Mouse (Mus musculus) layer of hippocampus, adult 8-10 months (tissue): ENCODE data around the gene Mrps36. TPM values are rescaled to one million over a fixed set of nuclear protein-coding genes. Genes with fewer than 3 reads are reported as not detected.
"Not testable (repeated sequence)": the region's sequence is repeated elsewhere in the genome, so short reads cannot be mapped to it uniquely, and the experiment has no call there.

Experiments used
- DNase-seq, 2 experiments: peaks; one replicate each; pipeline ENCODE4 v3.0.0; 2022; ENCODE audit warnings: low spot score in 2 of 2
- total RNA-seq, 4 experiments: library from RNA; stranded (reverse); gene quantifications; 2 replicates each; pipeline ENCODE4 v1.2.4; 2022

The Mrps36 gene
- total RNA-seq: 10 to 100 TPM; 48.1 to 57.2 (median 53.7) TPM

GRCm38 (mm10) chr13:100744036-100744744 lies at the start of gene Mrps36:
Mrps36 (minus strand) TSS chr13:100744659.
- DNase-seq: peak; percentile 90

- DNase-seq: no peak
These were observed 44.6 kb upstream of the Mrps36 start for GRCm38 (mm10) chr13:100789083-100789482.

GRCm38 (mm10) chr13:100788057-100788456 lies 43.6 kb upstream of the Mrps36 start:
- DNase-seq: not testable (repeated sequence)

GRCm38 (mm10) chr13:100787316-100788010 lies 43.0 kb upstream of the Mrps36 start:
- no peak for DNase-seq

GRCm38 (mm10) chr13:100786414-100786867 lies 42.0 kb upstream of the Mrps36 start, which contains the start of gene Ccnb1:
Ccnb1 (minus strand) TSS chr13:100786570.
- DNase-seq: peak; percentile 72 to 81

- no peak for DNase-seq
These were observed 41.5 kb upstream of the Mrps36 start for GRCm38 (mm10) chr13:100785806-100786413.

GRCm38 (mm10) chr13:100777491-100777890 lies 33.0 kb upstream of the Mrps36 start:
- no peak for DNase-seq

GRCm38 (mm10) chr13:100776710-100777109 lies 32.3 kb upstream of the Mrps36 start:
- DNase-seq: no peak

GRCm38 (mm10) chr13:100776056-100776419 lies 31.6 kb upstream of the Mrps36 start:
- no peak for DNase-seq

- DNase-seq: peak; percentile 78
These were observed 31.0 kb upstream of the Mrps36 start, which contains the start of gene Cenph for GRCm38 (mm10) chr13:100775252-100776055. Cenph (minus strand) TSS chr13:100775899.

- no peak for DNase-seq
These were observed 30.2 kb upstream of the Mrps36 start for GRCm38 (mm10) chr13:100774704-100775103.

- no peak for DNase-seq
These were observed 10.9 kb upstream of the Mrps36 start for GRCm38 (mm10) chr13:100755329-100755728.

- no peak for DNase-seq
These were observed 9.7 kb upstream of the Mrps36 start for GRCm38 (mm10) chr13:100754186-100754585.

- DNase-seq: no peak
These were observed 8.6 kb upstream of the Mrps36 start for GRCm38 (mm10) chr13:100753011-100753410.

GRCm38 (mm10) chr13:100752529-100752928 lies 8.1 kb upstream of the Mrps36 start:
- DNase-seq: no peak

- DNase-seq: no peak
These were observed 6.9 kb upstream of the Mrps36 start for GRCm38 (mm10) chr13:100751402-100751801.

GRCm38 (mm10) chr13:100750799-100751198 lies 6.3 kb upstream of the Mrps36 start:
- DNase-seq: no peak

- no peak for DNase-seq
These were observed 4.2 kb upstream of the Mrps36 start for GRCm38 (mm10) chr13:100748638-100749037.

GRCm38 (mm10) chr13:100746090-100746489 lies 1.6 kb upstream of the Mrps36 start:
- peak; percentile 31 to 36 for DNase-seq

GRCm38 (mm10) chr13:100743346-100744035 lies 968 bp downstream of the Mrps36 start:
- no peak for DNase-seq

GRCm38 (mm10) chr13:100742831-100743230 lies 1.6 kb downstream of the Mrps36 start:
- no peak for DNase-seq
